Mouse (Mus musculus): ENCODE data around the gene Fam198b.

The Fam198b gene

GRCm38 (mm10) chr3:79989911-79990310 is 105.6 kb downstream of the Fam198b start:
- DNase-seq = no peak

DNA sequence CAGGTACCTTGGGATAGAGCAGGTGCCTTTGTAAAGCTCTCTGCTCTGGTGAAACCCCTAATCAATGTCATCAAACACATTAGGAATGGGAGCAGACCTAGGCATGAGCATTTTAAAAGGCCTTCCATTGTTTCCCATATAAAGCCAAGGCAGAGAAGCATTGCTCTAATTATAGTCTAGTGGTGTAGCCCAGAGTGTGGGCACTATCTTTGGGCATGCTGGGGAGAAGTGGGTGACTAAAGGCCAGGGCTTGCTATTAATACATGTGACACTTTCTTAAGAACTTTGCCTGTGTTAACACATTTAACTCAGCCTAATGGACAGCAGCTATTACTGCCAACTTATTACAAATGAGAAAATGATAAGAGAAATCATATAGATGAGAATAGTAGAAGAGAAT is 106.1 kb downstream of the Fam198b start:
- DNase-seq = no peak

DNA sequence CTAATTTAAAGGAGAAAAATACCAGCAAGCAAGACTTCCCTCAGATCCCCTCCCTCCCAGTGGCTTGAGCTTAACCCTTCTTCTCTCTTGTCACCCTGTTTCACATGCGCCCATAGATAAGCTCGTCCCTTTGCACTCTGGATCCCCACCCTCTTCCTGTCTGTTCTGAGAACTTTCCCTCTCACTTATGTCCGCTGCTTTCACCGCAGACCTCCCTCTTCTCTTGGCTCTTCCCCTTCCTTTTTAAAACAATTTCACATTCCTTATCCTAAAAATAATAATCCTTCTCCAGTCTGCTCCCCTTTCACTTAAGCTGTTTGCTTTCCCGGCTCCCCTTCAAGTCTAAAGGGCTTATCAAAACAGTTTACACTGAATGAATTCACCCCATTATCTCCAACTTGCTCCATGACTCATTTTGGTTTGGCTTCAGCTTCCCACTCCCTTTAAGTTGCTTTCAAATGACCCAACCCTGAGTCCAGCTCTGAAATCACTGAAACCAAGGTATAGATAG is 109.8 kb downstream of the Fam198b start:
- DNase-seq = no peak

DNA sequence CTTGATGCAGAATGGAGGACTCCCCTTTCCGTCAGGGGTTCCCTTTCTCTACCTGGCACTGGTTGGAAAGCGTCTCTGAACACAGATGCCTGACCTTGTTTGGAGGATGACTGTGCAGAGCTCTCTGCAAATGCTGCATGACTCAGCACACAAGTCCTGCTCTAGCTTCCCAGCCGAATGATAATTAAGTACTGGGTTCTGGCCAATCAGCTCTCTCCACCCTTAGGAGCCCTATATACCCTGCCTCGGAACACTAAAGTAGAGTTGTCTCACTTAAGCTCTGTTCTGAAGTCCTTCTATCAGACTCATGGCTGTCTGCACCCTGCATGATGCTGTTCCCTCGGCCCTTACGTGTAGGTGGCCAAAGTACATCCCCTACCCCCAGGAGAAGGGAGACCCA is 111.4 kb downstream of the Fam198b start:
- DNase-seq = no peak

Data from lung, postnatal 4 days (tissue).